Mouse (Mus musculus): Measurements from ENCODE around the gene 4430402I18Rik.
"Not testable (repeated sequence)": the region's sequence is repeated elsewhere in the genome, so short reads cannot be mapped to it uniquely, and the experiment has no call there.

Gene 4430402I18Rik

DNA sequence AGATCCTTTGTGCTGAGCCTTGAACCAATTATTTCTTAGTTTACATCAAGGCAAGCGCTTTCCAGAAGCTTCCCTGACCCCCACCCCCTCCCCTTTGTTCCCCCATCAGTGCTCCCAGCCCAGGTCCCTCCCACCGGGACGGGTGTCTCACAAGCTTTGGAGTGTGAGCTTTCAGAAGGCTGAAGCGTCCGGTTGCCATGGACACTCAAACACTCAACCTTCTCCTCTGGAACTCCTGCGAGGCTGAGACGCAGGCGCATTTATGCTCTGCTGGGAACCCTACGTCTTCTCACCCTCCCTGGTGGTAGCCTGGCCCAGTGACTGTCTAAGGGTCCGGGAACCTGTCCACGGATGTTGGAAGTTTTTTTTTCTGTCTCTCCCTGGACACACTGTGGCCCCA is at the start of gene 4430402I18Rik:
TSS of gene 4430402I18Rik (minus strand) at position 149 of the 400 bp plus-strand sequence.
- no peak for DNase-seq (ENCODE audit: extremely low read depth, low read depth)

DNA sequence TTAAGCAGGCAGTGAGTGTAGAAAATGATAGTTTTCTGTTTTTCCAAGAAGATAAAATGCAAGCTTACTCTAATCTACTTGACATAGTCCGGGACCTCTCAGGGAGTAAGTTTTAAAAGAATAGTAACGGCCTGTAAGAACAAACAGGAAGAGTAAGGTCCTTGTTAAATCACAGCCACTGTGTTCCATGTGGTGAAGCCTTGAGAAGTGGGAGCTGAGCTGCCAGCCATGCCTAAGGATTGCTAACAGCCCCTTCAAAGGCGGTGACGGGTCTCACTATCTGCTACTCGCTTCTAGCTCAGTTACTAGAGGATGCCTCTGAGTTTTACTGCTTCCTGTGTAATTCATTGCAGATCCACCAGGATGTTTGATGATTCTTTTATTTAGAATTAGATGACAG is 49.2 kb upstream of the 4430402I18Rik start:
- DNase-seq (ENCODE audit: extremely low read depth, low read depth), result no peak

DNA sequence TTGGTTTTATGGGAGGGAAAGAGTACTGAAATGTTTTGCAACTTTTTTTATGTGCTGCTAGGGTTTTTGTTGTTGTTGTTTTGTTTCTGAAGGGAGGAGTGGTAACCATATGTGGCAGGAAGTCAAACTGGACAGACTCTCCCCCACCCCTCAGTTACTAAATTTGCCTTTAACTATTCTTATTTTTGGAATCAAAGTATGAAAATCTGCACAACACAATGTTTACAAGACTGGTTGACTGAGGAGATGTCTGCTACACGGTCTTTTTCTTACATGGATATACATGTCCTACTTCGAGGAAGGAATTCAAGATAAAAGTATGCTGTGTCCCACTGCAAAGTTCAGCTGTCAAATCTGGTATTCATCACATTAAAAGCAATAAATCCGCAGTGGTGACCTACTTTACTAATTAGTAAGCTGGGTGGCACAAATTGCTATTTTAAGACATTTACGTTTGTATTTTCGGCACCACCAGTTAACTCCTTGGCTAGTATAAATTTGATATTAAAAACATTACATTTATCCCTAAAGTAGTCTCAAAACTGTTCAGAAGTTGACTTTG is 48.7 kb upstream of the 4430402I18Rik start:
- DNase-seq (ENCODE audit: extremely low read depth, low read depth), result no peak

DNA sequence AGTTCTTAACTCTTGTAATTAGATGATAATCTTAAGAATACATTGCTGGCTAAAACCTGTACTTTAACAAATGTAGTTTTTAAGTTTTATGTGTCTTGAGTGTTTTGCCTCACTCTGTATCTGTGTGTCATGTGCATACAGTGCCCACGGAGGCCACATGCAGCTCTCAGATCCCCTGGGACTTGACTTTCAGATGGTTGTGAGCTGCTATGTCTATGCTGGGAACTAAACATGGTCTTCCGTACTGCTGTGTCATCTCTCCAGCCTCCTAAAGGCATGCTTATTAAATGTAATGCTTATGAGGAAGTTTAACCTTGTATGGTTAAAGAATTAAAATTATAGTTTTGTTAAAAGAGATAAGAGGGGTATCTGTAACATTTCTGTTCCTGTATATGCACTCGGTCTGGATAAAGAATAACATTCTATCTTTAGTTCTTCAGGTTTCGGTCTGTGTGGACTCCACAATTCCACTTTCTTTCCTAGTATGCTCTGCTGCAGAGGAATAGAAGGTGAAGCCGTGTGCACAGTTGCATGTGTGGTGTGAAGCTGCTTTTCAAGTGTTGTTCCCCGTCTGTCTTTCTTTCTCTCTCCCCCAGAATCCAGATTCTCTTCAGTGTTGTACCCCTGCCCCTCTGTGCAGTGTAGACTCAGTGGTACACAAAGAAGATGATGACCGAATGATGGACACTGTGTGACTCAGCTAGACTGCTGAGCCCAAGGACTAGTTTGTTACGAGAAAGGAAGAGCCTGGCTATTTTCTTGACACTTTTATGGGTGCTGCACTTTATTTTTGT is 48.0 kb upstream of the 4430402I18Rik start:
- peak; percentile 43 for DNase-seq (ENCODE audit: extremely low read depth, low read depth)

DNA sequence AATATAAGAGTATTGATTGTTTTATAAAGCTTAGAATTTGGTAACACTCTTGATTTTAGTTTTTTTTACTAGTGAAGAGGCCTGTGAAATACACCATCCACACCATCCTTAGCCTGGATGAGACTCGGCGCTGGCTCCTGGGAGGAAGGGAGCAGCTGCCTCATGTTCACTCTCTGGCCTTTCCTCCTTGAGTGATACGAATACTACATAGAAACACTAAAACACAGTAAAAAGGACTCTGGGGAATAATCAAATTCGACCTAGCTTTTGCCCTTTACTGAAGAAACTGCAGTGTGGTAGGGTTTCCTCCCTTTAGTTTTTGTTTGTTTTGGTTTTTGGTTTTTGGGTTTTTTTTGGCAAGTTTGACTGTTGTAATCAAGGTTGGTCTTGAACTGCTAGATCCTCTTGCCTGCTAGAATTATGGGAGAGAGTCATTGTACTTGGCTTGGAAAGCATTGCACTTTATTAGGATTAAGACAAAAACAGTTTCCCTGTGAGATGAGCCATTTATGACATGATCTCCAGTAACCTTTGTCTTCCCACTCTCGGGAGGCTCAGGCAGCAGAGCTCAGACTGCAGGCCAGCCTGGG is 47.0 kb upstream of the 4430402I18Rik start:
- no peak for DNase-seq (ENCODE audit: extremely low read depth, low read depth)

DNA sequence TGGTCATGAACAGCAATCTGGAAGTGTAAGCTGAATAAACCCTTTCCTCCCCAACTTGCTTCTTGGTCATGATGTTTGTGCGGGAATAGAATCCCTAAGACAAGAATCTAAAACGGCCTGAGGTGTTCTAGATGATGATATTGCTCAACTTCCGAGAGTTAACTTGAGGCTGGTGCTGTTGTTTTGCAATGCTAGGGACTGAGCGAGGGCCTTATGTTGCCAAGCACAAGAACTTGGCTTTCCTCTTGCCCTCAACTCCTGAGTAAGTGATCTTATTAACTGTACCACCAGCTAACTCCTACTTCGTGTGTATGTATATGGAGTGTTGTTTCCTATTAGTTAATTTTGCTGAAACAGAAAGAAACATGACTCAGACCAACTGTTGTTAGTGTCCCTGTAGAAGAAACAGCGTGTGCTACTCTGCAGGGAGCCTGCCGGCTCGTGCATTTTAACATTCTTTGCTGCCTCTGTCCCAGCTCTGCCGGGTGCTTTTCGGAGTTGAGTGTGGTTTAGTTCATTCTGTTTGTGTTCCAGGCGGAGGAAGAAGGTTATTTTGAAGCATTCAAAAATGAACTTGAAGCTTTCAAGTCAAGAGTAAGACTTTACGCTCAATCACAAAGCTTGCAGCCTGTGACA is 43.9 kb upstream of the 4430402I18Rik start:
- DNase-seq (ENCODE audit: extremely low read depth, low read depth), result no peak

DNA sequence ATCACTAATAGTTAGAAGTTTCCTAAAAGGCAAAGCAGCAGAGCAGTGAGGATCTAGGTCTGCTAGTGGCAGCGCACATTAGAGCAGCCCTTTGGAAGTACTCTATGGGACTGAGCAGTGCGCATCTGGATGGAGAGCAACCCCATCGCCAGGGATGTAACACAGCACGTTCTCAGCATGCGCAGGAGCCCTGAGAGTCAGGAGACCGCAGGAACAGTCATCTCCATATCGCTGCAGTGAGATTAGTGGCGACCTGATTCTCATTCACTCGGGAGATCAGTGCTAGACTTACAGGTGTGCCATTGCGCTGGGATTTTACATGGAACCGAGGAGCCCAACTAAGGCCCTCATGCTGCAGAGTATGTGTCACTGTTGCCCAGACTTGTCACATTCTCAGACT is 41.4 kb upstream of the 4430402I18Rik start:
- no peak for DNase-seq (ENCODE audit: extremely low read depth, low read depth)

DNA sequence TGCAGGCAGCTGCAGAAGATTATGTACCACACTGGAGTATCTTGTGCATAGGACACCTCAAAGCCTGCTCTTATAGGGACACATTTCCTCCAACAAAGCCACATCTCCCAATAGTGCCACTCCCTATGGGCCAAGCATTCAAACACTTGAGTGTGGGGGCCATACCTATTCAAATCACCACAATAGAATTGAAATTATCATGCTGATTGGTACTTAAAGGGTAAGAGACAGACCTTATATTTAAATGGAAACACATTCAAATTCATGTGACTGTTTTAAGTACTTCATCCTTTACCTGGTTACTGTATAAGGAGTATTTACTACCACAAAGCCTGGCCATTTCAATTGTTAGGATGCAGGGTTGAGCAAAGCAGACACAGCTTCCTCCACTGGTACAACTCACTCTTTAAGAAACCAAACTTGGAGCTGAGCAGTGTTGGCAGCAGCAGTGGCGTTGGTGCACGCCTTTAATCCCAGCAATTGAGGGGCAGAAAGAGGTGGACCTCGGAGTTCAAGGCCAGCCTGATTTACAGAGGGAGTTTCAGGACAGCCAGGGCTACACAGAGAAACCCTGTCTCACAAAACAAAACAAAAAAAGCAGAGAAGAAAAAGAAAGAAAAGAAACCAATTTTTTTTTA is 40.6 kb upstream of the 4430402I18Rik start:
- DNase-seq (ENCODE audit: extremely low read depth, low read depth), result no peak

DNA sequence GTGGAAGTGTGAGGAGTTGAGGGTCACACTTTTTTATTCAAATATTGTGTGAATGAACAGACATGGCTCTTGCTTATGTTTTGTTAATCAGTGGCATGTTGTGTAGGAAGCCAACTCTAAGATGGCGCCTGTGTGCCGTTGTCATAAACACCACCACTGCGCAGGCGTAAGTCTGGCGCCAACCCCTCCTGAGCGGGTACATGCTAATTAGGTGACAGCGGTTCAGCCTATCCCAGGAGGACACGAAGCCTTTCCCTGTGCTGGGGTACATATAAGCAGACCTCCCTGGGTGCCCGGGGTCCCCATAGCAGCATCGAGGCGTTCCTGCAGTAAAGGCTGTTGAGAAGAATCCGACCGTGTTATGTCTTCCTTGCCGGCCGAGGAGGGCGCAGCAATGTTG is 32.7 kb upstream of the 4430402I18Rik start:
- not testable (repeated sequence) for DNase-seq (ENCODE audit: extremely low read depth, low read depth)

DNA sequence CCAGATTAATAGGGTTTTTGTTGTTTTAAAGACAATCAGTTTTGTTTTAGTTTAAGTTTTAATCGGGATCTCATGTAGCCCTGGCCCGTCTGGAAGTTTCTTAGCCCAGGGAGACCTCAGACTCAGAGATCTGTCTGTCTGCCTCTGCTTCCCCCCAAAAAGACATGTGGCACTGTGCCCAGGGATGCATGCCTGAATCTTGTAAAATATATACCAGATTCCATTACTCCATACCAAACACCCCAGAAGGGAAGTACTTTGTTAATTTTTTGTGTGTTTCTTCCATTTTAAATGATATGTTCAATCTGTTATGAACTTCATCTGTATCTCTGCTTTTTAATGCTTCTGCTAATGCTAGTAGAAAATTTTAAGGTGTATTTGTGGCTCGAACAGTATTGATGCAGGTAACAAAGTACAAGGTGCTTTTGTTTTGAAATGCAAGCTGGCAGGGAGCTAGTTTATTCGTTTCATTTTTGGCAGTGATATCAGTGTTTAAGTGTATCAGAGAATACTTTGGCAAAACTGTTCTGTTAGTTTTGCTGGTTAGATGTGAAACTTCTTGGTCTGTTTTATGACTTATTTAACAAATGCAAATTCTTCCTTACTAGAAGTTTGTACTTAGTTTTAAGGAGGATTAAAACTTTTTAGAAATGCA is 30.5 kb upstream of the 4430402I18Rik start:
- no peak for DNase-seq (ENCODE audit: extremely low read depth, low read depth)

DNA sequence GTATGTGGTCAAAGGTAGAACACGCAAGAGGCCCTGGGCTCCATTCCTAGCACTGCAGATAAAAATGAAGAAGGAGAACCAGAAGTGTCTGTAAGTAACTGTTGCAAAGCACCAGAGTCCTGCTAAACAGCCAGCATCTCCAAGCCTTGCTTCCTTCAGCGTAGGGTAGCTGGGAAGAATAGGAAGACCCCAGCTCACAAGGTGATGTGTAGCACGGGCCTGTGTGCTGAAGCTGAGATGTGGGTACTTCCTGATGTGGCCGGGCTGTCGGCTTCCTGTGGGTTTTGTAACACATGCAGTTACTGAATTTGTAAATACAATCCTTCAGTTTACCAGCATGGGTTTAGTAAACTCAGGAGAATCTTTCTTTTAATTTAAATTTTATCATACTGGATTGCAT is 27.8 kb upstream of the 4430402I18Rik start:
- DNase-seq (ENCODE audit: extremely low read depth, low read depth), result no peak

DNA sequence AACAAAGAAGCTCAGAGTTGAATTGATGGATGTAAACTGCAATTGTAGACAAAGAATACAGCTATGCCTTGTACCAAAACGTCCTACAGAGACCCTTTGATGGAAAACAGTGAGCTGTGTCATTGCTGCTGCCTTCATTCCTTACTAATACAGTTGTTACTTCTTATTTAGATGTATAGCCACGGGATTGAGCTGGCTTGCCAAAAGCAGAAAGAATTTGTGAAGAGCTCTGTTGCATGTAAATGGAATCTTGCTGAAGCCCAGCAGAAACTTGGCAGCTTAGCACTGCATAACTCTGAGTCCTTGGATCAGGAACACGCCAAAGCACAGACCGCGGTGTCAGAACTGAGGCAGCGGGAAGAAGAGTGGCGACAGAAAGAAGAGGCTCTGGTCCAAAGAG is 27.3 kb upstream of the 4430402I18Rik start:
- DNase-seq (ENCODE audit: extremely low read depth, low read depth), result no peak

DNA sequence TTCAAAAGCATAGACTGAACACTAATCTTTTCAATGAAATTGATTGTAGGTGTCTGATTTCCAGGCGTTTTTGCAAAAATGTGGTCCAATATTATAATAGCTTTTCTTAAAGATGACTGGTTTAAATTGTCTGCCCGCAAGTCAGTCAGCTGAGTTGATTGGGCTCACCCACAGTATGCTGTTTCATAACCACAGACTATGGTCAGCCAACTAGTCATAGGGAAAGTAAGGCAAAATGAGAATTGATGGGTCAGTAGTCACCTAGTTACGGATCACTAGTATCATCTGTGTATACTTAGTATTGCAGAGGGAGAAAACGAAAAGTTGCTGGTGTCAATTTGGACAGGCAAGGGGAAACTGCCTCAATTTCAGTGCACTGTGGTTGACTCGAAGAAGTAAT is 23.8 kb upstream of the 4430402I18Rik start:
- no peak for DNase-seq (ENCODE audit: extremely low read depth, low read depth)

DNA sequence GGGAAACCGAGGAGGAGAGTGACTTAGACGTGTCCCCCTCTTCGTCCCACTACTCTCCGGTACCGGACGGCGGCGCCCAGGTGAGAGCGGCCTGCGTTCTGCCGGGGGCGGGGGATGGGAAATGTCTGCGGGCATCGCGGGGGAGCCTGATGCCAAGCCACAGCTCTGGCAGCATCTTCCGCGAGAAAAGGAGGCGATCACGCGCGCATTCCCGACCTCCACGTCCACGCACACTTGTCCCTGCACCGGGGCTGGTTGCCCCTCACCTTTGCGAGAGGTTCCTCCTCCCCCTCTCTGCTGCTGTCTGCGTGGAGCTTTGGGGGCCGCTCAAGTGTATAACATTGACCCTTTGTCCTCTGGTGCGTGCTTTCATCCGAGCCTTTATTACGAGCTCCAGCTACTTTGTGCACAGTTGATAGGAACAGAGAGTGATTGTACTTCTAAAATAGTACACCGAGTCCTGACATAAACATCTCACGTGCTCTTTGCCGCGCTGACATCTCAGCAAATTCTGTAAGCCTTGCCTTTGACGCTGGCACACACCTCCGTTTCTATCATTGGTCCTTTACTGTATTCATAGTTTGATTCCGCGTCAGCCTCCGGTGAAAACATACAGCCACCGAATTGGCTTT is 23.1 kb upstream of the 4430402I18Rik start:
- peak; percentile 46 for DNase-seq (ENCODE audit: extremely low read depth, low read depth)

DNA sequence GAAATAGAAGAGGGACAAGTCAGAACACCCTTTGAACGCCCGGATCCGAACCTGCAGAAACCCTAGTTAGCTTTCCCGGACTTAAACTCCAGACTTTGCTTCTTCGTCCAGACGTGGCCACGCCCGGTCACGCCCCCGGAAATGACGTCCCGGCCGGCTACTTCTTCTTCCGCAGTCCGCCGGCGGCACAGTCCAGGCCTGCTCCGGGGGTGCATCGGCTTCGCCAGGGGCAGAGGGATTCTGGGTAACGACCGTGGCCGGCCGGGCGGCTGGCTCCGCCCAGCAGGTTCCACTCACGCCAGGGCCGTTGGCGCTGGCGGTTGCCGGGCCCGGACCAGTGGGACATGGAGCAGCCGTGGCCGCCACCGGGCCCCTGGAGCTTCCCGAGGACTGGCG is 22.6 kb upstream of the 4430402I18Rik start, which contains the start of gene Cdc37l1:
TSS of gene Cdc37l1 (plus strand) at position 159 of the 396 bp plus-strand sequence.
- peak; percentile 83 for DNase-seq (ENCODE audit: extremely low read depth, low read depth)

DNA sequence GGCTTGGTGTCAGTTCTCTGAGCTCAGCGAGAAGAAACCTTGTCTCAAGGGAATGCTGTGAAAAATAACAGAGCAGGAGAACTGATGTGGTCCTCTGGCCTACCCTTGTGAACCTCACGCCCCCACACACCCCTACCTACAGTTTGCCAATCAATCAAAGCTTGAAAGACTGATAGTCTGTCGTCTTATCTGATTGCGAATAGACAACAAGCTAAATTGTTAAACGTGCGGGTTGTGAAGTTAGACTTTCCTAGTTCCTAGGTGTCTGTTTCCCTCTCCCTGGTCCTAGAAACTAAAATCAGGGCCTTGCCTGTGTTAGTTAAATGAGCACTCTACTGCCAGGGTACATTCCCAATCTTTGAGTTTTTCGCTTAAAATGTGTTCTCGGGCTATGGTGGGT is 21.9 kb upstream of the 4430402I18Rik start:
- no peak for DNase-seq (ENCODE audit: extremely low read depth, low read depth)

DNA sequence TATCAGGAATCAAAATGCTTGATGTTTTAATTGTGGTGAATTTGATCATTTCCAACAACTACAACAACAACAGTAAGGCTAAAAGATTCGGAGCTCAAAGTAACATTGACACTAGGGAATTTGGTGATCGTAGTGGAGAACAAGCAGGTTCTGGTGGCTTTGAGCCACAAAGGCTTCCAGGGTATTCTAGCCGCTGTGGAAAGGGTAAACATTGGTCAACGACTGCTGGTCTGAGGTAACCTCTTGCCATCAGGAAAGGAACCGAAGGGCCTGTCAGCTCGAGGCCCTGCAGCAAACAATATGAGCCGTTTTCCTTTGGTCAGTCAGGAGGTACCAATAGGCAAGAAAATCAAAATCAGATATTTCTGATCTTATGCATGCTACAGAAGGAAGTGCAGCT is 15.0 kb upstream of the 4430402I18Rik start:
- no peak for DNase-seq (ENCODE audit: extremely low read depth, low read depth)

DNA sequence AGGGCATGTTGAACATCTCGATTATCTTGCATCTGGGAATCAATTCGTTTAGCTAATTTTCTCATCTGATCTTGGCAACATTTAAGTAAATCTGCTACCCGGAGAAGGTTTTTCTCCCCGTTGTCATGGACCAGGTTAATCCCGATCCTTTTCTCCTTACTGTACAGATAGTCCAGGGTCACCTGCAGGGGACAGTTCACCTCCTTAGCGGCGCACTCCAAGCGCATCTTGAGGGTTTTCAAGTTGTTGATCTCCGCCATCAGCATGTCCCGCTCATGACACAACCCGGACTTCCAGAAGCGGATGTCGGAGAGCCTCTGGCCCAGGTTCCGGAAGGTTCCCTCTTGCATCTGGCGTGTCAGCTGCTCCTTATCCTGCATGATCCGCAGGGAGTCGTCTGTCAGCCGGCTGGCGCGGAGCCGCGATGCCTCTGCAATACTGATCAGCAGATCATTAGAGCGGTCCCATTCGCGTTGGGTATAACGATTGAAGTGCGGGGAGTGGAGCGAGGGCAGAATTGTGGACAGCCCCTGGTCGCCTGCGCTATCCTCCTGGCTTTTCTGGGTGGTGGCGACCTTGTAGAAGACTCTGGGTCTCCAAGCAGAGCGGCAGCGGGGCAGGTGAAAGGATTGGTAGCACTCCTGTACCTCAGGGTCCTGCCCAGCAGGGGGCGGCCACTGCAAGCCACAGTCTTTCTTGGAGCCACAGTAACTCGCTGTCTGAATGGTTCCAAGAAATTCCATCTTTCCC is 7.4 kb upstream of the 4430402I18Rik start:
- no peak for DNase-seq (ENCODE audit: extremely low read depth, low read depth)

DNA sequence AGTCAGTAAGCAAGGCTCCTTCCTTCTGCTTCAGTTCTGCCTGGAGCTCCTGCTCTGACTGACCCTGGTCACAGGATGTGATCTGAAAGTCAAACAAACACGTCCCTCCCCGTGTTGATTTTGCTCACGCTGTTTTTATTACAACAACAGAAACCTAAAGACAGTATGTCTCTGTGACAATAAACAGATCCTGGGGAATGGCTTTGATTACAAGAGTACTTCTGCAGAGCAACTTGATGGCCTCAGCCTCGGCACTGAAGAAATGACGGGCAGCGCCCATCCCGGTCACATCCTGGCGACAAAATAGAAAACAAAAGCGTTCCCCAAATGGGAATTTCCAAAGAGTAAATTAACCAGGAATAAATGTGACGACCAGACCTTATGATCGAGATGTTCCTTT is 2.7 kb upstream of the 4430402I18Rik start:
- no peak for DNase-seq (ENCODE audit: extremely low read depth, low read depth)

DNA sequence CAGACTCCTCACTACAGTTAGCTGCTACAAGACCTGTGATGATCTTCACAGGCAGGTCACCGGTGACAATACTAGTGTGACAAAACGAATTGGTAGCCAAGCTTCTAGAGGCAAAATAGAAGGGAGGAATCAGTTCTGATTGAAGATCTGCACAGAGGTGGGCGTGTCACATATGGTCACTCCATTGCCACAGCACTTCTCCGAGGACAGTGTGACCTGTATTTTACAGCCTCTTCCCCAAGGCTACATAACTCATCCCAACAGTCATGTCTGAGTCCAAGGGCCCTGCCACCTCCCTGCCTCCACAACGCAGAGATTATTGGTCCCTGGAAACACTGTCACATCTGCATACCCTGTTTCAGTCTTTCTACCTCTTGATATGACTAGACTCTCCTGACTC is 1.6 kb upstream of the 4430402I18Rik start:
- DNase-seq (ENCODE audit: extremely low read depth, low read depth), result no peak

Data from MEL-GATA-1-ER (cell line).